Mouse (Mus musculus) cerebellum, adult 11-12 months (tissue): ENCODE measurements around the gene Chmp6.

Experiments used
- DNase-seq: peaks from one replicate; pipeline ENCODE4 v3.0.0; 2022

Gene Chmp6

DNA sequence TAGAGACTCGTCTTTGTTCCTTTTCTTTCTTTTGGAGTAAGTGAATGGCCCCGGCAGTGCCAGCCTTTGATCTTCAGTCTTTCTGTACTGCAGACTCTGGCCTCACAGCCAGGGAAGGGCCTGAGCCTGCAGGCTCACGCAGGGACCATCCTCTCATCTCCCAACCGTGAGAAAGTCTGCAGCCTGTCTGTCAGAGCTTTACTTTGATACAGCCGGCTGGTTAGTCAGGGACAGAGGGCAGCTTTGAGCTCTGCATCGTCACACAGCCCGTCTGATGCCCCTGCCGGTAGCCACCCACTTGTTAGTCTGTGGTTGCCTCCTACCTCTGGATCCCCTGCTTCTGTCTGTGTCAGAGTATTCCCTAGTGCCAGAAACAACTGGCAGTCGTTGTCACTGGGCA lies 51.8 kb downstream of the Chmp6 start:
- no peak for DNase-seq

DNA sequence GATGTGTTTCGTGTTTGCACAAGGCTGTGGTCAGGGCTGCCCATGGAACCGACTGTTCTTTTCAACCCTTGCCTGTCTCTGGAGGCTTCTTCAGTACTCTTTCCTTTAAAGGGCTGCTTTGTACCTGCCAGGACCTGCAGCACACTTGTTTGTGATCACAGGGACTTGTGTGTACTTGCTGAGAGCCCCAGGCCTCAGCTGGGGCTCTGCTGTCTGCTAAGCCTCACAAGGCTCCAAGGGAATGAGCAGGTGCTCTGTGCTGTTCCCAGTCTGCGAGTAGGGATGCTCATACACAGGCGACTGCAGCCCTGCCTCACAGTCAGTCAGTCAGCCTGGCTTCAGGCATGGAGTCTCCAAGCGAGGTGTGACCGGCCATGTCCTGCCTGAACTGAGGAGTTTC lies 53.1 kb downstream of the Chmp6 start:
- no peak for DNase-seq

GRCm38 (mm10) chr11:119967401-119967800 lies 54.2 kb downstream of the Chmp6 start:
- no peak for DNase-seq

DNA sequence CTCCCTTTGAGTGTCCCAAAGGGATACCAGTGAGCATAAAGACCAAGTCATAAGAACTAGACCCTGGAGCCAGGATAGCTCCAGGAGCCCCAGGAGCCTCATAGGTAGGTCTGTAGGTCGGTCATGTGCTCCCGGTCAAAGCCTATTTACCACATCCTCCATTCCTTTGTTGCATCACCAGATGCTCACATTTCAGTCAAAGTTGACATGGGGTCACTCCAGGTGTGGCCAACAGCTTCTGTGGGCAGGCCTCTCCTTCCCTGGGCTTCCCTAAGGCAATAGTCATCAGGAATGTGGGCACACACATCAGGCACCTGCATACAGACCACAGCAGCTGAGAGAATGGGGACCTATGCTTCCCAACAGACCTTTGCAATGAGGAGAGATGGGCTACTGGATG lies 54.7 kb downstream of the Chmp6 start:
- no peak for DNase-seq
